Mouse (Mus musculus) telencephalon, adult 2 months (tissue): ENCODE data around the gene Olfr622.

ENCODE experiments used
- DNase-seq: peaks from one replicate; pipeline ENCODE4 v3.0.0-alpha.2; 2011; ENCODE audit warnings: low read depth, low spot score

The Olfr622 gene

DNA sequence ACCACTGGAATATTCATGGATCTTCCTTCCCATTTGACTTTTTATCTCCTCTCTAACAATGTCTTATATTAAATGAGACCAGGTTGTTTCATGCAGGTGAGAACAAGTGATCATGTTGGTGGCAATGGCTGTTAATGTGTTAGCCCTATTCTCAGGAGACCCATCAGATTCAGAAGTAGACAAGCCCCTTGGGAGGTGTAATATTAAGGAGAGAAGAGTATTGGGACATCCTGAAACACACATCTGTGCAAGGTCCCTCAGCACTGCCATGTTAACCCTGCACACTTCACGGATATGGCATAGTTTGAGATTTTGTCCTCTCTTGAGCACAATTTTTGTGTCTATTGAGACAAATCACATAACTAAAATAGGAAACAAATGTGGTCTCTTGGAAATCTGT is at the start of gene Olfr622:
Gene Olfr622, minus strand, starts transcription at position 101 of the 400 bp plus-strand sequence.
- DNase-seq = no peak

DNA sequence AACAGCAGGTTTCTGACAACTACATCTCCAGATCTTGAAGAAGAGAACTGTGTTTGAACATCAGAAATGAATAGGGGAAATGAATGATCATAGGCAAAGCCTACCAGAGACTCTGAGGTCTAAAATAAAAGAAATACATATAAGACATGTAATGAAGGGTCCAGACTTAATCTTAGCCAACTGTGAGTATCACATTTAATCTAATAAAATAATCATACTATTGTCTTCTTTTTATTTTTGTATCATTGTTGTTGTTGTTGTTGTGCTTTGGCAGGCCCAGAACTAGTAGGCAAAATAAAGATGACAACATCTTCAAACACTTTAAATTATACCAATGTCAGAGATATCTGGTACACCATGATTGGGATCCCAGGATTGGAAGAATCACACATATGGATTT is 39.9 kb upstream of the Olfr622 start, which contains the start of gene Olfr625-ps1:
Gene Olfr625-ps1, plus strand, starts transcription at position 301 of the 400 bp plus-strand sequence.
- no peak for DNase-seq

DNA sequence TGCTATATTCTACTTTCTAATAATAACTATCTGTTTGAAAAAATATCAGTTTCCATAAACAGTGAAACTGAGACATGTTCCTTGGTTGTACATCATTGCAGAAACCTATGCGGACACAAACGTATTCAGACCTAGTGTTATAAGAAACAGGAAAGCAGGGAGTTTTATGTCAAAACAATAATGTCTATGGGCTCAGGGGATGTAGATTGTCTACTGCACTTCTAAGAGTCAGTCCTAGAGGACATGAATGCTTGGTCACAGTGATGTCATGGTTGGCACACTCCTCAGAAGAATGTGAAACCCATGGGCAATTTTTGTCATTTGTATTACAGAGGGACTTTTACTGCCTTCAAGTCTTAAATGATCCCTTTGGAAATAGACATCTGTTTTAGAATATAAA is 28.6 kb upstream of the Olfr622 start, which contains the start of gene Olfr624:
Gene Olfr624, minus strand, starts transcription at position 101 of the 400 bp plus-strand sequence.
- DNase-seq = no peak

DNA sequence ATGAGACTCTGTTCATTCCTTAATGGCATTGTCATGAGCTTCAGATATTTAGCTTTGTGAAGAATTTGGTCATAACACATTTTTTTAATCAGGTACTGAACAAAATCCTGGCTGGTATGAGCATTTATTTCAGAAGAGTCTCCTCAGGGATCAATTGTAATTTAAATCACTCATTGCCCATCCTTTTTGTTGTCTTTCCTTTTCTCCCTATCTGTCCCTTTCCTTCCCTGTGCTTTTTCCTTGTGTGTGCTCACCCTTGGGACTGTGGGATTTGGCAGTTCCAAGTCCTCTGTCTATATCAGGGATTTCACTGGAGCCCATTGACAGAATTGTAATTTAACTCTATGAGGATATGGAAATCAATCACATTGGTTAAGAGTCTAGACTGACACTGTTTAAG is 21.1 kb upstream of the Olfr622 start, which contains the start of gene Olfr623:
Gene Olfr623, minus strand, starts transcription at position 101 of the 400 bp plus-strand sequence.
- no peak for DNase-seq

DNA sequence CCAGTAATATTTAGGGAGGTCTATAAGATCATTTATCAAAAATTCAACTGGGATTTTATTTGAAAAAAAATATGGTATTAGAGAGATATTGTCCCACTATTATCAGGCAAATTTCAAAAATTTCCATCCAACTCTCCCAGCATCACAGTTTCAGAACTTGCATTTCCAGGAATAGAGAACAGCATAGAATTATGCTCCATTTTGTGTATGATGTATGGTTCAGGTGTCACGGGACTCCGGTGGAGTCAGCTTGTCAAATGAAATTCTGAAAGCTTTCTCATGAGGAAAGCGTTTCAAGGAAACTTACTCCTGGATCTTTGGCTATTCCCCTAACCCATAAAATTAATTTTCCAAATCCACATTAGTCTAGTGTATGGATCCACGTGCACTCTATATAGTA is 1.6 kb upstream of the Olfr622 start:
- DNase-seq = no peak

DNA sequence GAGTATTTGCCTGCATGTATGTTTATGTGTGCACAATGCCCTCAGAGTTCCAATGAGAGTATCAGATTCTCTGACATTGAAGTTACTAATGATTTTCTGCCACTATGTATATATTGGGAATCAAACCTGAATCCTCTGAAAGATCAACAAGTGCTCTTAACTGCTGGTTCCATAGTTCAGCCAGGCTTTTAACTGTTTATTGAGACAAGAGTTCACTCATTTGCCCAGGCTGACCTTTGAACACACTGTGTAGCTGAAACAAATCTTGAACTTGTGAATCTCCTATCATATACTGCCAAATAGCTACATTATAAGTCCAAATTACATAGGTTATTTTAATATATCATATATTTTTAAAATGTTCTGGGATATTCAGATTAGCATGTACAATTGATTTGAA is 5.7 kb downstream of the Olfr622 start:
- DNase-seq = no peak

DNA sequence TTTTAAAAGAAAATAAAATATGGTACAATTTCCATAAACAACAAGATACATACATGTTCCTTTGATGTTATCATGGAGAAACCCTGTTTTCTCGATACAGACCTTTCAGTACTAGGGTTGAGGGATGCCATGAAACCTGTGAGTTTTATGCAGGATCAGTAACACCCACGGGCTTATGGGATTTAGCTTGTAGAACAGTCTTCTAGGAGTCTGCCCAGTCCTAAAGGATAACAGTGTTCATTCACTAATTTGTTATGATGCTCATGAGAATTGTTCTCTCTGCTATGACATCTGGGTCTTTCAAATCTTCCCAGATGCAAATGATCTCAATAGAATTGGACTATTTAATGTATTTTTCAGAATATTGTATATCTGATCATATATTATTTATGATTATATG is 30.1 kb downstream of the Olfr622 start, which contains the start of gene Olfr620:
Gene Olfr620, minus strand, starts transcription at position 101 of the 400 bp plus-strand sequence.
- no peak for DNase-seq

DNA sequence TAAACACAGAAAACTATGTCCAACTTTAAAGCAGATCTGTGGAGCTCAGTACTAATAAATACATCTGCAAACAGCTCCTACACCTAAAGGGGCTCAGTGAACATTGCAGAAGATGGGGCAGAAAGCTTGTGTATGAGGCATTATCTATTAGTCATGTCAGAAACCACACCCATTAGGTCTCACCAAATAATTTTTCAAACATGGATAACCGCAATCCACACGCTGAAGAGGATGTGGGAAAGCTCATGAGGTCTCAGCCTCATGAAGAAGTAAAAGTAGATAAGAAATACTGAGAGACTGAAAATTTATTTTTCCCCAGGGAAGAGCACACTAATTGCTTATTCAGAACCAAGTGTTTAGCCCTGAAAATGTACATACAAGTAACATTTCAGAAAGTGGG is 35.1 kb downstream of the Olfr622 start:
- DNase-seq = no peak

DNA sequence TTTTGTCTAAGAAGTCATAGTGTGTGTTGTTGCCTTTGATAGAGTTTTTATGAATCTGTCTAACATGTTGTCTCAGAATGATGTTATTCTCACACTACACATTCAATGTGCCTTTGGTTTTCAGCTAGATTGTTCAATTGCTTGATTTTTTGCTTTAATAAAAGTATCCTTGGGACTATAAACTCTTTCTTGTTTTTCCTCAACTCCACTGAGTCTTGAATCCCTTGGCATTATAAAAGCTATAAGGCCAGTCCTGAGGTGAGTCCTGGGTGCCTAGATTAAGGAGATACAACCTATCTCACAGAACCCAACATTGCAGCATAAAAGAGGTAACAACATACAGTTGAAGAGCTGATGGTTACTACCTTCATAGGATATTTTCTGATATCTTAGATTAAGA is 42.2 kb downstream of the Olfr622 start, which contains the start of gene Olfr619:
Gene Olfr619, plus strand, starts transcription at position 301 of the 400 bp plus-strand sequence.
- no peak for DNase-seq

DNA sequence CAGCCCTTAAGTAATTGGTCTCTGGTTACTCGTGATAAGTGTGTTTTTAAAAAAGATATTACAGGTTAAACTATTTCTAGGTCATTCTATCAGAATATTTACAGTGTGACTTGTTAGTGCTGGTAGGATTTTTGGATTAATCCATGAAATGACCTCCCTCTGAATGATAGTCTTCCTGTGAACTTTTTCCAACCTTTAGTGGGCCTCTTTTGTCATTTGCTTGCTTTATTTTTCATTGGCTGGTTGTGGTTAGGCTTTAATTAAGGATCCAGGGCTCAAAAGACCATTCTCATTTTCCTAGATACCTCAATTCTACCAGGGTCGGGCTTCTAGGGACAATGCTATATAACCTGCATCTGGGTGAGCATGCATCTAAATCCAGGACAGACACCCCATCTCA is 52.7 kb downstream of the Olfr622 start, which contains the start of gene Olfr618:
Gene Olfr618, plus strand, starts transcription at position 301 of the 400 bp plus-strand sequence.
- no peak for DNase-seq
